In the genomic region with DNA sequence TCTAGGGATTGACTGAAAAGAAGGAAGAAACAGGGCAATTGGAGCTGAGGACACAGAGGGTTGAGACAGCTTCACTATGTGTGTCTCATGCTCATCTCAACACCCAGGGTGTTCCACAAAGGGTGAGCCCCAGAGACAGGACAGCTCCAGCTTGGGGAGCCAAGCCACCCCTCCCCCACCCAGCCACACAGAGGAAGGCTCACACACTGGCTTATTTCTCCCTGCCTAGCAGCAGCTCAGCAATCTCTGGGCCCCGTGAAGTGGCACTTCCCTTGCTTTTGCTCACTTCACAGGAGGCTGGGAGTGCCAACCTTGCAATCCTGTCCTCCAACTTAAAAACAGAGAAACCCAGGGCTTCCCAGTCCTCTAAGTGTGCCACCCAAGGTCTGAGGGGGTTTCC, we compare ENCODE assay signal across 8 mouse cellular contexts. TPM values are rescaled to one million over a fixed set of nuclear protein-coding genes. Genes with fewer than 3 reads are reported as not detected.
DNase-seq lines count a peak whose midpoint lies in the region; ATAC-seq and TF ChIP-seq lines count a peak whose summit lies in the region.

No protein-coding gene starts in this region.

- ATAC-seq in CD4-positive, CD25-positive, alpha-beta regulatory T cell, adult 4 months: no peak
- no peak for ATAC-seq in midbrain, embryonic 15.5 days (replicated peaks)
- ATAC-seq in heart, embryonic 15.5 days (replicated peaks; ENCODE audit: insufficient number of reproducible peaks, insufficient read depth, low FRiP score, low read depth): no peak
- no peak for ATAC-seq in stomach, embryonic 15.5 days (ENCODE audit: insufficient read depth, low FRiP score, low read depth)

- H3K36me3 ChIP-seq in midbrain, embryonic 10.5 days: peaks cover 23% of the 10 kb centered on the region
- H3K36me3 ChIP-seq in midbrain, embryonic 15.5 days (replicated peaks): no peaks in the 10 kb centered on the region
- H3K36me3 ChIP-seq in heart, embryonic 15.5 days: peaks cover 7% of the 10 kb centered on the region; the same call in 1 of the 2 replicates
- H3K36me3 ChIP-seq in liver, adult 2 months (ENCODE audit: control insufficient read depth, insufficient read depth, low read length): peaks cover under 1% of the 10 kb centered on the region; the same call in 1 of the 2 replicates
- H3K36me3 ChIP-seq in stomach, embryonic 15.5 days: no peaks in the 10 kb centered on the region; the same call in 1 of the 2 replicates

- no peak for TF ChIP-seq CTCF in liver, adult 2 months (IDR thresholded peaks at IDR 0.05; ENCODE audit: low read depth, low read length)

- H3K4me2 ChIP-seq in midbrain, embryonic 15.5 days: no peak overlapping the region
- peak overlapping the region; percentile 79; the same call in 1 of the 2 replicates for H3K4me2 ChIP-seq in heart, embryonic 15.5 days
- peak overlapping the region; percentile 32 for H3K4me2 ChIP-seq in stomach, embryonic 15.5 days

- TF ChIP-seq POLR2A in liver, adult 2 months (IDR thresholded peaks at IDR 0.05; ENCODE audit: extremely low read depth, insufficient read depth, low read length): no peak

- peak overlapping the region; percentile 67 for H3K27ac ChIP-seq in midbrain, embryonic 10.5 days (replicated peaks)
- H3K27ac ChIP-seq in midbrain, embryonic 15.5 days: no peak overlapping the region
- peak overlapping the region; percentile 65 for H3K27ac ChIP-seq in heart, embryonic 15.5 days
- peak overlapping the region; percentile 17; the same call in 1 of the 2 replicates for H3K27ac ChIP-seq in liver, adult 2 months (replicated peaks; ENCODE audit: insufficient read depth, low read depth, low read length)
- H3K27ac ChIP-seq in stomach, embryonic 15.5 days: peak overlapping the region; percentile 31

- no peaks in the 10 kb centered on the region for H3K9me3 ChIP-seq in midbrain, embryonic 10.5 days (replicated peaks)
- H3K9me3 ChIP-seq in midbrain, embryonic 15.5 days: no peaks in the 10 kb centered on the region
- no peaks in the 10 kb centered on the region for H3K9me3 ChIP-seq in heart, embryonic 15.5 days (replicated peaks)
- H3K9me3 ChIP-seq in stomach, embryonic 15.5 days: no peaks in the 10 kb centered on the region

- H3K9ac ChIP-seq in midbrain, embryonic 15.5 days: no peak overlapping the region
- peak overlapping the region; percentile 12 for H3K9ac ChIP-seq in heart, embryonic 15.5 days
- H3K9ac ChIP-seq in liver, adult 2 months (ENCODE audit: low read depth, low read length): no peak overlapping the region
- no peak overlapping the region for H3K9ac ChIP-seq in stomach, embryonic 15.5 days

- peaks cover 38% of the 10 kb centered on the region; the same call in 1 of the 2 replicates for H3K79me2 ChIP-seq in liver, adult 2 months (ENCODE audit: control insufficient read depth, insufficient read depth, low read length)

- H3K27me3 ChIP-seq in midbrain, embryonic 10.5 days (ENCODE audit: low read depth, poor library complexity, severe bottlenecking): no peaks in the 10 kb centered on the region
- no peaks in the 10 kb centered on the region for H3K27me3 ChIP-seq in midbrain, embryonic 15.5 days (replicated peaks)
- no peaks in the 10 kb centered on the region for H3K27me3 ChIP-seq in heart, embryonic 15.5 days
- H3K27me3 ChIP-seq in liver, adult 2 months (ENCODE audit: control insufficient read depth, insufficient read depth, low read length): no peaks in the 10 kb centered on the region
- no peaks in the 10 kb centered on the region for H3K27me3 ChIP-seq in stomach, embryonic 15.5 days (replicated peaks)

- peaks cover 54% of the 10 kb centered on the region for H3K4me1 ChIP-seq in midbrain, embryonic 10.5 days
- peaks cover 13% of the 10 kb centered on the region; the same call in 1 of the 2 replicates for H3K4me1 ChIP-seq in midbrain, embryonic 15.5 days
- H3K4me1 ChIP-seq in heart, embryonic 15.5 days (replicated peaks): peaks cover 72% of the 10 kb centered on the region
- H3K4me1 ChIP-seq in liver, adult 2 months (ENCODE audit: control insufficient read depth, insufficient read depth, low read length): peaks cover 34% of the 10 kb centered on the region
- H3K4me1 ChIP-seq in stomach, embryonic 15.5 days: peaks cover 55% of the 10 kb centered on the region

- 0 out of 2 replicates have a peak overlapping the region, but pooled peaks have one; percentile 0 for H3K4me3 ChIP-seq in midbrain, embryonic 10.5 days
- no peak overlapping the region for H3K4me3 ChIP-seq in midbrain, embryonic 15.5 days
- H3K4me3 ChIP-seq in heart, embryonic 15.5 days: no peak overlapping the region
- H3K4me3 ChIP-seq in liver, adult 2 months (ENCODE audit: insufficient read depth, low read depth, low read length): no peak overlapping the region
- no peak overlapping the region for H3K4me3 ChIP-seq in stomach, embryonic 15.5 days (replicated peaks)

- DNase-seq in CD4-positive, CD25-positive, alpha-beta regulatory T cell, adult 2 months (ENCODE audit: low read depth, low spot score): peak; percentile 59
- no peak for DNase-seq in midbrain, embryonic 10.5 days (ENCODE audit: low spot score)
- no peak for DNase-seq in liver, adult 2 months (ENCODE audit: extremely low read depth, low read depth, low spot score)
- DNase-seq in right cerebral cortex, postnatal 14 days: no peak

- WGBS in midbrain, embryonic 10.5 days: 0% methylated on average over 1 of the region's 1 CpGs
- 0% methylated on average over 1 of the region's 1 CpGs for WGBS in midbrain, embryonic 15.5 days
- WGBS in heart, embryonic 15.5 days: 8% methylated on average over 1 of the region's 1 CpGs
- WGBS in liver, adult 2 months: 4% methylated on average over 1 of the region's 1 CpGs
- WGBS in stomach, embryonic 15.5 days: 5% methylated on average over 1 of the region's 1 CpGs

RNA-seq across cellular contexts. Expression of gene Rhog, which starts 10.1 kb away (rescaled TPM):
- 100 to 1,000 TPM; 146 to 173 TPM for polyA plus RNA-seq in CD4-positive, CD25-positive, alpha-beta regulatory T cell, adult 4 months (2017; shearing (Covaris generic))
- 34.8 and 34.9 TPM in 2 replicates for polyA plus RNA-seq in midbrain, embryonic 10.5 days (2016; fragmentation: Nextera tagmentation; extraction: Ambion mirVana)
- 15.1 and 16.1 TPM in 2 replicates for polyA plus RNA-seq in midbrain, embryonic 15.5 days (2015; fragmentation: Nextera tagmentation; extraction: Ambion mirVana)
- 37.6 and 53.6 TPM in 2 replicates for polyA plus RNA-seq in heart, embryonic 15.5 days (2015; fragmentation: Nextera tagmentation; extraction: Ambion mirVana)
- 3.9 and 6.6 TPM in 2 replicates for total RNA-seq in liver, adult 2 months (2014; rRNA removed)
- polyA plus RNA-seq in liver, adult 2 months (2012; rRNA removed): 22.4 and 26.3 TPM in 2 replicates
- polyA plus RNA-seq in stomach, embryonic 15.5 days (2015; fragmentation: Nextera tagmentation; extraction: Ambion mirVana): 58.4 and 67.7 TPM in 2 replicates

RNA-seq across cellular contexts. Expression of gene Stim1, which starts 21.8 kb away (rescaled TPM):
- 10 to 100 TPM; 48.9 to 54.7 TPM for polyA plus RNA-seq in CD4-positive, CD25-positive, alpha-beta regulatory T cell, adult 4 months (2017; shearing (Covaris generic))
- polyA plus RNA-seq in midbrain, embryonic 10.5 days (2016; fragmentation: Nextera tagmentation; extraction: Ambion mirVana): 11.7 and 12.4 TPM in 2 replicates
- 12.6 and 13.1 TPM in 2 replicates for polyA plus RNA-seq in midbrain, embryonic 15.5 days (2015; fragmentation: Nextera tagmentation; extraction: Ambion mirVana)
- polyA plus RNA-seq in heart, embryonic 15.5 days (2015; fragmentation: Nextera tagmentation; extraction: Ambion mirVana): 14.7 and 16.5 TPM in 2 replicates
- total RNA-seq in liver, adult 2 months (2014; rRNA removed): 15.7 and 21.6 TPM in 2 replicates
- 25.4 and 28.0 TPM in 2 replicates for polyA plus RNA-seq in liver, adult 2 months (2012; rRNA removed)
- 26.5 TPM in 2 replicates for polyA plus RNA-seq in stomach, embryonic 15.5 days (2015; fragmentation: Nextera tagmentation; extraction: Ambion mirVana)

RNA-seq across cellular contexts. Expression of gene Pgap2, which starts 35.8 kb away (rescaled TPM):
- 10 to 100 TPM; 46.8 to 60.4 TPM for polyA plus RNA-seq in CD4-positive, CD25-positive, alpha-beta regulatory T cell, adult 4 months (2017; shearing (Covaris generic))
- 48.7 and 49.2 TPM in 2 replicates for polyA plus RNA-seq in midbrain, embryonic 10.5 days (2016; fragmentation: Nextera tagmentation; extraction: Ambion mirVana)
- polyA plus RNA-seq in midbrain, embryonic 15.5 days (2015; fragmentation: Nextera tagmentation; extraction: Ambion mirVana): 59.2 and 59.5 TPM in 2 replicates
- polyA plus RNA-seq in heart, embryonic 15.5 days (2015; fragmentation: Nextera tagmentation; extraction: Ambion mirVana): 50.8 and 59.0 TPM in 2 replicates
- total RNA-seq in liver, adult 2 months (2014; rRNA removed): 27.8 and 29.4 TPM in 2 replicates
- 77.9 and 89.6 TPM in 2 replicates for polyA plus RNA-seq in liver, adult 2 months (2012; rRNA removed)
- 96.3 and 99.2 TPM in 2 replicates for polyA plus RNA-seq in stomach, embryonic 15.5 days (2015; fragmentation: Nextera tagmentation; extraction: Ambion mirVana)

RNA-seq across cellular contexts. Expression of gene Nup98, which starts 35.8 kb away (rescaled TPM):
- polyA plus RNA-seq in CD4-positive, CD25-positive, alpha-beta regulatory T cell, adult 4 months (2017; shearing (Covaris generic)): 10 to 100 TPM; 37.2 to 39.6 TPM
- 43.9 and 44.4 TPM in 2 replicates for polyA plus RNA-seq in midbrain, embryonic 10.5 days (2016; fragmentation: Nextera tagmentation; extraction: Ambion mirVana)
- 19.6 and 21.5 TPM in 2 replicates for polyA plus RNA-seq in midbrain, embryonic 15.5 days (2015; fragmentation: Nextera tagmentation; extraction: Ambion mirVana)
- polyA plus RNA-seq in heart, embryonic 15.5 days (2015; fragmentation: Nextera tagmentation; extraction: Ambion mirVana): 17.8 and 22.0 TPM in 2 replicates
- total RNA-seq in liver, adult 2 months (2014; rRNA removed): 14.0 and 16.1 TPM in 2 replicates
- 5.2 and 6.7 TPM in 2 replicates for polyA plus RNA-seq in liver, adult 2 months (2012; rRNA removed)
- 29.5 and 33.6 TPM in 2 replicates for polyA plus RNA-seq in stomach, embryonic 15.5 days (2015; fragmentation: Nextera tagmentation; extraction: Ambion mirVana)
